Mouse (Mus musculus): Measurements from ENCODE around the gene Asb17.
"Not testable (repeated sequence)": the region's sequence is repeated elsewhere in the genome, so short reads cannot be mapped to it uniquely, and the experiment has no call there.

Gene Asb17

DNA sequence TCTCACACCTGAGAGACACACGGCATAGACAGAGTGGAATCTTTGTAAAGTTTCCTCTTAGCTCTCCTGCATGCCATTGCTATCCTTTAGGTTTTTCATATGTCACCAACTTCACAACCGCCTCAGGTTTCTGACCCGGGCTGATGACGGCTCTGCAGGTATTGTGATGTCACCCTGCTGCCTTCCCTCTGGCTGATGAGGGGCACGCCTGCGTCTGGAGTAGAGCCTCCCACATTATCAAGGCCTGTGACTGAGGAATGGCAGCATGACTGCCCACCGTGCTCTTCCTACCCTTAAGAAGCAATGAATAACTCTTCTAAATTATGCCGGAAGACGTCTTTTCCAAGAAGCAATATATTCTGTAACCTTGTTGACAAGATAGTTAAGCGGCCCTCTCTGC is at the start of gene Asb17:
Gene Asb17 (plus strand): TSS at position 180 of the 400 bp plus-strand sequence.
- no peak for DNase-seq

DNA sequence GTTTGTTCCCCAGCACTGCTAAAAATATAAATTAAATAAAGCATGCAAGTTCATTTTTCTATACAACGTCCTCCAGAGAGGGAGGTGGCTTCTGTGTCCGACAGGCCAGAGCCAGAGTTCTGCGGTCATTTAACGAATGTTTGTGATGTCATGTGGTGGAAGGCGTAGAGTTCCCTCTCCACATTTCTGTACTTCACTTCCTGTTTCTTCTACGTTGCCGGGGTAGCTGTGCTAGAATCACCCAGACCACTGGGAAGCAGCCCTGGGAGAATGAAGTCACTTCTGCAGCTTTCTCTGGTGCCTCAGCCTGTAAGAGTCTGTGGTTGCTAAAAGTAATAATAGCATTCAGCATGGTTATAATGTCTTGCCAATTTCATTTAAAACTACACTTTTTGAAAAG is 46.4 kb upstream of the Asb17 start:
- no peak for DNase-seq

DNA sequence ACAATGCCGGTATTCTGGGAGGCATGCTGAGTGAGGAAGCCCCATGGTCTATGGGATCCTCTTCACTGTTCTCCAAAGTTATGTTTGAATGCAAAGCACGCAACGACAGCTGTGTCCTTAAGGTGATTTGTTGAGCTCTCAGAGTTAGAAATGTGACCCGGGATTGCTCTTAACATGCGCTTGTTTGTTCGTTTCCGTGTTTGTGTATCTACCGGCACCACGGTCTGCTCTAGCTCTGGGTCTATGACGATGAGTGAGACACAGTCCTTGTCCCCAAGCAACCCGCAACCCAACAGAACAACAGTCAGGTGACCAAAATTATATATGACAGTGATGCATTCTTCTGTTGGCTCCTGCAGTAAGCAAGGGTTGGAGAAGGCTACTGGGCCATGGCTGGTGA is 44.4 kb upstream of the Asb17 start:
- DNase-seq, result no peak

DNA sequence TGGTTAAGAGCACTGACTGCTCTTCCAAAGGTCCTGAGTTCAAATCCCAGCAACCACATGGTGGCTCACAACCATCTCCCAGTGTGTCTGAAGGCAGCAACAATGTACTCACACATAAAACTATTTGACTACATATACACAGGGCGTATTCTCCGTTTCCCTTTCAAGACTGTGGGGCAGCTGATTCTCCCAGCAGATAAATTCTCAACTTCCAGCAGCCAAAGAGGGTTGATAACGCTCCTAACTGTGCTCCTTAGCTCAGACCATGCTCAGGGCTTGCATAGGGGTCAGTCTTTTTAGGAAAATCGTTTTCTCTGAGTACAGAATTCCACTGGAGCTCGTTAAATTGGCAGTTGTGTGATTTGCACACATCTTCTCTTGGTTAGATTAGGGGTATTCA is 43.3 kb upstream of the Asb17 start:
- DNase-seq, result no peak

DNA sequence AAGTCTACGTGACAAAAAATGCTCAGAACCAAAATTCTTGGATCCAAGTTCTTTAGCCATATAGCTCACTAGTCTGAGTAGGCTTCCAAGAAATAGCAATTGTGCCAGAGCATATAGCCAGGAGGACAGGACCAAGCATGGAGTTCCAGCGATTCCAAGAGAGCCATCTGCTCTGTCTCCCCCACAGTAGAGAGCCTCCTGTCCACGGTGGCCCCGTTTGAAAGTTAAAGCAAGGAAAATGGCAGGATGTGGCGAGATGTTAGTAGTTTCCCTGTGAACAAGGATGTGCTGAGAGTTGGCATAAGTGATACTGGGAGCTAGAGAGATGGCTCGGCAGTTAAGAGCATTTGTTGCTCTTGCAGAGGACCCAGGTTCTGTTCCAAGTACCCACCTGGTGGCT is 42.5 kb upstream of the Asb17 start:
- DNase-seq, result no peak

DNA sequence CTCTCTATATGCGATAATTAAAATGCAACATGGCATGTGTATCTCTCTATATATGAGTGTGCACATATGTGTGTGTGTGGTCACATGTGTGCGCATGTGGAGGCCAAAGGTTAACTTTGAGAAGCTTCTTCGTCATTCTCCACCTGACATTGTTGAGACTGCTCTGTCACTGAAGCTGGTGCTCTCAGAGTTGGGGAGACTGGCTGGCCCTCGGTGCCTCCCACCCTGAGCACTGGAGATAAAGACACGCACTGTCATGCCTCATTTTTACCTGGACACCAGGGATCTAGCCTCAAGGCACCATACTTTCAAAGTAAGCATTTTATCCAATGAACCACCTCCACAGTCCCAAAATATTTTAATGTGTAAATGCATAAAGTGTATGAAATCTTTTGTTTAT is 41.4 kb upstream of the Asb17 start:
- no peak for DNase-seq

DNA sequence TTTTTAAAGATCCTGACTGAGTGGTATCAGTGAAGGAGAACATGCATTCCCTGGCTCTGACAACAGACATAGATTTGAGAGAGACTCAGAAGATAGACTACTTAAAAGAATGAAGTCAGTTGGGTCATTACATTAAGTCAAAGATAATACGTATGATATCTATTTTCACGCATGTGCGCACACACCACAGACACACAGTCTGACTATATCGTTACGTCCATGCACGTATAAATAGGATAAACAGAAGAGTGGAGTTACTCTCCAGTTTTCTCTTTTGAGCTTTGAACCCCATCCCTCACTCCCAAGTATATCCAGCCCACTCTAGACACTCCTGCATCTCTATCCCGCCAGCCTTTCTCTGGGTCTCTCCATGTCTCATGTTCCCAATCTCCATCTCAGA is 40.0 kb upstream of the Asb17 start:
- DNase-seq, result no peak

DNA sequence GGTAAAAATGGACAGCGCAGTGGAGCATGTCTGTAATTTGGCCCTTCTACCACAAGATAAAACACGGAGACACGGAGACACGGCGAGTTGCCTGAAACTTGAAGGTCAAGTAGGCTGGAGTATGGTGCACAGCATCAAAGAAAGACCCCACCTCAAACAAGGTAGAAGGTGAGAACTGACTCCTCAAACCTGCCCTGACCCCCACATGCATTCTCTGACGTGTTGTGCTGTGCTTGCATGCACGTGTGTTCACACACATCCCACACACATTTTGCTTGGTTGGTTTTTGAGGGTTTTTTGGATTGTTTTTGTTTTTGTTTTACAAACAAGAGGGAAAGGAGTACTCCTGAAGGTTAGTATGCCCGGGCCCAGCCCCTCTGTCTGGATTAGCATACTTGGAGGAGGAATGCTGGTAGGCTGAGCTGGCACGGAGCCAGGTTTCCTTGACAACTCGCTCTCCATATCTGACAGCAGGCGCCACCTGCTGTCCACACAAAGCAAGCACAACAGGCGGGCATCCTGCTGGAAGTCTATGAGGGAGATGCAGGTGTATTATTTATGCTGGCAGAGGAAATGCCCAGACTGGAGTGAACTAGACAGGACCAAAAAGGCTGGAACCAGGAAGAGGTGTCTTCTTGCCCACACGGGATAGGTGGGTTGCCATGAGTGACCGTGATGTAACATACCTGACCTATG is 37.8 kb upstream of the Asb17 start:
- peak; percentile 97 for DNase-seq

DNA sequence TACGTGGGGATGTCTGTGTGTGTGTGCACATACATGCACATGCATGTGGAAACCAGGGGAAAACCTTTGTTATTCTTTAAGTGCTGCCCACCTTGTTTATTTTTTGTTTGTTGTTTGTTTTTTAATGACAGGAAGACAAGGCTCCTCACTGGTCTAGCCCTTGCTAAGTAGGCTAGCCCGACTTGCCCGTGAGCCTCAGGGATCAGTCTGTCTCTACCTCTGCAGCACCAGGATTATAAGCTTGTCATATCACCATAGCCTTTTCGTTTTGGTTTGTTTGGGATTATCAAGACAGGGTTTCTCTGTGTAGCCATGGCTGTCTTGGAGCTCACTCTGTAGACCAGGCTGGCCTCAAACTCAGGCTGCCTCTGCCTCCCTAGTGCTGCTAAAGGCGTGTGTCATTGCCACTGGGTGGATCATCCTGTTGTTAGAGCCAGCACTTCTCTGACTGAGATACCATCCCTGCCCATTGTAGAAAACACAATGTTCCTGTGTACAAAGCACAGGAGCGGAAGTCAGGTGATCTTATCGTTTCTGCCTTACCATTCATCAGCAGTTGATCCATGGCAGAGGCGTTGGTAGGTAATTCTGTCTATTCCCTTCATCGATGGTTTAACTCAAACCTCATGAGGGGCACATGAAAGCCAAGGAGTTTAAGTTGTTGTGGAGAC is 37.1 kb upstream of the Asb17 start:
- DNase-seq, result no peak

DNA sequence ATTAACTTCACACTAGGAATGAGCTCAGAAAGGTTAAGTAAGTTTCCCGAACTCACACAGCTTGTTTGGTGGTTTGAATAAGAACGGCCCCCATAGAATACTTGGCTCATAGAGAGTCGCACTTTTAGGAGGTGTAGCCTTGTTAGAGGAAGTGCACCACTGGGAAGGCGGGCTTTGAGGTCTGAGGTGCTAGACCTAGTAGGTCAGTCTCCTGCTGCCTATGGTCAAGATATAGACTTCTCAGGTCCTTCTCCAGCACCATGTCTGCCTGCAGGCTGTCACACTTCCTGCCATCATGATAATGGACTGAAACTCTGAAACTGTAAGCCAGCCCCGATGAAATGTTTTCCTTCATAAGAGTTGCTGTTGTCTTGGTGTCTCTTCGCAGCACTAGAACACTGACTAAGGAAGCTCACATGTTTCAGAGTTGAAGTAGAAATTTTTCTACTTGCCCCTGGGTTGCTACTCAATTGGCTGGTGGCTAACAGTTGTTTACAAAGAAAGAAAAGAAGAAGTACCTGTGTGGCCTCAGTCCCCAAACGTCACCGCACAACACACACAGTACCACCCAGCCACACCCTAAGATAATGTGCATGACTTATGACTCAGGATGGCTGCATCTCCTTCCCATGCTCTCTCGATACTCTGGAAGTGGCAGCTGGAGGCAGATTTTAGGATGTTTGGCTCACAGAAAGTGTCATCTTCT is 36.4 kb upstream of the Asb17 start:
- DNase-seq, result no peak

DNA sequence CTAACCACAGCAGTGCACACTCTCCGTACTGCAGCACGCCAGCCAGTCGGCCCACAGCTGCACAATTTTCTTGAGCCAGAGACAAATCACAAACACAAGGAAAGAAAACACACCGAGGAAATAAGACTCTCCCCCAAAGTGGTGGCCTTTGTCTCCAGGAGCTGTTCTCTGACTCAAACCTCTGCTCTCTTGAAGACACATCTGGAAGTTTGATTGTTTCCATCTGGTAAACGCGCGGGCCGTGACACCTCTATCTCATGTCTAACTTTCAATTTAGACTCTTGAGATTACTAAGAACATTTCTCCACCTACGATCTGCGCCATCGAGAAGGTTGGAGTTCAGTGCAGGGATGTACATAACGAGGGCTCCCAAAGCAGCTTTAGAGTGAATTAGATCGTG is 35.6 kb upstream of the Asb17 start:
- peak; percentile 50 for DNase-seq

DNA sequence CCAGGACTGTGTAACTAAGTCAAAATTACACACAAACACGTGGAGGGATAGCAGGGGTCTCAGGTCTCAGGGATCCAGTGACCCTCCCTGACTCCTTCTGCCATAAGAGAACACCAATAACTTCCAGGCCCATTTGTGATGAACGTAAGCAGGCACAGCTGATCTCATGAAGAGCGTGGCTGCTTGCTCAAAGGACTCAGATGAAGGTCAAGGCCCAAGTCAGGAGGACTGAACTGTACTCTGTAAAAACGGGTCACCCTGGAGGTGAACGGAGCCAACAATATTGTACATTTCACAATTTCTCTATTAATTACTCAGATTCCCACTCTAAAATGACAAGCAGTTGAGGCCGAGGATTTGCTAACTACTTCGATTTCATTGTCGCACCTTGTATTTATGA is 30.0 kb upstream of the Asb17 start:
- DNase-seq, result no peak

DNA sequence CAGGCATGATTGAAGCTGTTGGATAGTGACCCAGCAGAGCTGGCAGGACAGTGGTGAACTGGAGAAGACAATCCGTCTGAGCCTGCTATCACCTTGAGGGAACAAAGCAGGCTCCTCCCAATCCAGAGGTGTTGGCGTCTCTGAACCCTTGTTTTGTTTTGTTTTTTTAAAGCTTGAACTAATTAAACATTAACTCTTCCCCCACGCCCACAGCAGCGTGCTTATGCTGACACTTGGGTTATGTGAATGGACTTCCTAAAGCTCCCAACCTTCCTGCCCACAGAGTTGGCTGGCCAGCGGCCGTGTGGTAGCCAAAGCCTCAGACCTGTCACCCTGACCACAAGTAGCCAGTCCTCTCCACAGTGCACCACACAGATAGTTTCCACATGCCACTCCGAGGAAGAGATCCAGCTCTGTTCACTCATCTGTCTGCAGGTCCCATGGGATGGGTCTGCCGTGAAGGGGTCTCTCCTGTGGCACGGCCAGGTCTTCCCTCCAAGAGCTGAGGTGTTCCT is 26.6 kb upstream of the Asb17 start:
- no peak for DNase-seq

DNA sequence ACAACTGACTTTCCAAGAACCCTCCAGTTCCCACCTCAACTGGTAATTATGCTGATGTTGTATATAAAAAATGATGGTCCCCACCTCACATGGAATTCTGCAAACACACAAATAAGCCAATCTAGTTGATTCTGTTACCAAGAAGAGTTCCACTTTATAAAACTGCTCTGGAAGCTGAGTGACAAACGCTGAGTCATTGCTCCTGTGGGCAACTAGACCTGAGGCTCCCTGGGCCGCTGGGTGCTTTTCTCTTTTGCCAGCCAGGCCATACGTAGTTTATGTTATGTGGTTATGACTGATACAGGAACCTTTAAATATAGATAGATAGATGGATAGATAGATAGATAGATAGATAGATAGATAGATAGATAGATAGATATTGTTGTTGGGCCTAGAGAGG is 25.3 kb upstream of the Asb17 start:
- no peak for DNase-seq

DNA sequence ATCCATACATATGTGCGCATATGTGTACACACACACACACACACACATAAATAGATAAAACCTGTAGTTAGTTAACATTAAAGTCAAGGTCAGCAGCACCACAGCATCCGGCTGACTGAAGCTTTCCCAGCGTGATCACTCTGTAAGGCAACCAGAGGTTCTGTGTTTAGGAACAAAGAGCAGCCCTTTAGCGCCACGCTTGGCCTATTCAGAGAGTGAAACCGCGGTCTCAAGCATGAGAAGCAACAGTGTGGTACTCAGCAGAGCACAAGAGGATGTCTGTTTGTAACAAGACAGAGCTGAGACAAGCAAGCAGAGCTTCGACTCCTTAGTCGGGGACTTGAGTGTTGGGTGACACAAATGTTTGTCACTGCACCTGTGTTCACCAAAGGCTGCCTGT is 24.6 kb upstream of the Asb17 start:
- DNase-seq, result peak; percentile 33

DNA sequence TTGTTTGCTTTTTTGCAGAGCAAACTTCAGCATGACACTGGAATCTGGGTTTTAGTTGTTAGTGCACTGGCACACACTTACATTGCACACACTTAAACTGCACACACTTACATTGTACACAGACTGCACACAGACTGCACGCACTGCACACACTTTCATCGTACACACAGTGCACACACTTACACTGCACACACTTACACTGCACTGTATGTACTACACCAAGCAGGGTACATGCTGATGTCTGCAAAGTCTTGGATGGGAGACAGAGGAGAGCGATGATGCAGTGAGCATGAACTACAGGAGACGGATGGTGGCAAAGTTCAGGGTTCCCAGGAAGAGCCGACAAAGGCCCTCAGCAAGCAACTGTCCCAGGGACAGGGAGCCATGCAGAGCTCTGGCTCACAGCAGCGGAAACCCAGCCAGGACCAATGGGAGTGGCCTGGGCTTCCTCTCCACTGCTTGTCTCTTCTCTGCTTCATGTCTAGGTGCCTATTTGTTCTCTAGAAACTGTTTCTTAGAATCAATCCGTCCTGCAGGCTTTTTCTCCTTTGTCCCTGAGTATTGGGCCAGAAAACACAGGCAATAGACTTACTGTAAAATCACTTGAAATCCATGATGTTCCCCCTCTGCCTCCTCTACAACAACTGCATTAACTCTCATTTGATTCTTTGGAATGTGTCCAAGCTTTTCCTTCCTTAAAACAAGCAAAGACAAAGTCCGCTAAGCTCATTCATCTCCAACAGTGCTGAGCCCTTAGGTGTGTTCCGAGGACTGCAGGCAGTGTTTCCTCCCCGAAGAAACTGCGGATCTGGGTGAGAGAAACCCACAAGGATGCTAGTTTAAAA is 20.1 kb upstream of the Asb17 start:
- DNase-seq, result no peak

DNA sequence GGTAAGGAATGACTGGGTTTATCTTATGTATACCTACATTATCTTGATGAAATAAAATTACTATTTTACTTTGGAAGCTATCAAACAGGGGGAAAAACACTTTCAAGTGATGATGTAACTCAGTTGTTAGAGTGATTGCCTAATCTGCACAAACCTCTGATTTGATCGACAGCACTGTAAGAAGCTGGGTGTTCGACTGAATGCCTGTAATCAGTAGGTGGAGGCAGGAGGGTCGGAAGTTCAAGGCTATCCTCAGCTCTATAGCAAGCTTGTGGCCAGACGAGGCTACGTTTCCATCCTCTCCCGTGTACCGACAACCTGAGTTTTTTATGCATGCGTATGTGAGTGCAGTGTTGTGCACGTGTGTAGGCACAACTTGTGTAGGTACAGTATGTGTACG is 18.8 kb upstream of the Asb17 start:
- no peak for DNase-seq

DNA sequence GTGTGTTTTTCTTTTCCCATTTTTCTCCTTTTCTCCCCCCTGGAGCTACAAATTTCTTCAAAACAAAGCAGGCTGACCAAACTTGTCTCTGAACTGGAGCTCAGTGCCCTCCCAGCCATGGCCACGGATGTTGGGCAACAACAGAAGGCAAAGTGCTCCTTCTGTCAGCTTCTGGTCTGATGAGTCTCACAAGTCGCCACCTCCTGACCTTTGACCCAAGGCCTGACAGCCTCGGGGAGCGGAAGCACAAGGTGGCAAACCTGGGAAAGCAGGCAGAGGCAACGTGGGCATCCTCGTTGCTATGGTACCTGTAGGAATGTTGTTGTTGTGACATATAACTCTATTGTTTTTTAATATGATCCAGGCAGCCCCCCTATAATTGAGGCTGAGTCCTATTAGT is 17.4 kb upstream of the Asb17 start:
- DNase-seq, result peak; percentile 26

DNA sequence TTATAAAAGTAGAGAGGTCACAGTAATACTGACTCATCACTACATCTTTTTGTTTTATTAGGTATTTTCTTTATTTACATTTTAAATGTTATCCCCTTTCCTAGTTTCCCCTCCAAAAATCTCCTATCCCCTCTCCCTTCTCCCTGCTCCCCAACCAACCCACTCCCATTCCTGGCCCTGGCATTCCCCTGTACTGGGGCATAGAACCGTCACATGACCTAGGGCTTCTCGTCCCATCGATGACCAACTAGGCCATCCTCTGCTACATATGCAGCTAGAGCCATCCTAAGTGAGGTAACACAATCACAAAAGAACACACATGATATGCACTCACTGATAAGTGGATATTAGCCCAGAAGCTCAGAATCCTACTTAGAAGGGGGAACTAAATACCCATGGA is 14.2 kb upstream of the Asb17 start:
- not testable (repeated sequence) for DNase-seq

DNA sequence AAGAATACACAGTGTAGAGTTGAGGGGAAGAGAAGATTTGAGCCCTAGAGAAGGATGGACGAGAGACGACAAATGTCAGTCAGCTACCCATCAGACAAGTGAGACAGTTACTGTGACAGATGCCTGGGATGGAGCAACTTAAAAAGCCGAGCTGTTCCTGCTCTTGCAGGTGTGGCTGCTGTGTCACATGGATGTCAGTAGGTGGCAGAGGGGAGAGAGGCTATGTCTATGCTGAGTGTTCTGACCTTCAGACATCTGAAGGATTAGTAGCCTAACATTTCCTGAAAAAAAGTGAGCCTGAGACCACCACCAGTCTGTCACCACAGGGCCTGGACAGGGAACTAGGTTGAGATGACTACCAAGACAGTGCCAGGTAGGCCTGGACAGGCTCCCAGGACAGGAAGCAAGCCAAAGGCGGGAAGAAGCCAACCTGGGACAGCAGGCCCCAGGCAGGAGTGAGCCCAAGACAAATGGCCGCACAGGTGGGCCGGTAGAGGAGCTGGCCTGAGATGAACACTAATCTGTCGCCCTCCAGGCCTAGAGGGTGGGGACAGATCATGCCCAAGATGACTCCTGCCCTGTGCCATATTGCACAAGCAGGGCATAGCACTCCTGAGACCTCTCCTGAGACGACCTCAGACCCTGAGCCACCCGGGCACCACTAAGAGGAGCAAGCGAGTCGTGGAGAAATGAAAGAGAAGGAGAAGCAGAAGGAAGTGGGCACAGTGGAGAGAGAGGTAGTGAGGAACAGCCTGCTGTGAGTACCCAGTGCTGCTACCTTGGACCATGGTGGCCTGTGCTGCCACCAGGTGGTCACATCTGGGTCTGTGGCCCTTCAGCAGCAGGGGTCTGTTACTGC is 12.8 kb upstream of the Asb17 start:
- peak; percentile 46 for DNase-seq

DNA sequence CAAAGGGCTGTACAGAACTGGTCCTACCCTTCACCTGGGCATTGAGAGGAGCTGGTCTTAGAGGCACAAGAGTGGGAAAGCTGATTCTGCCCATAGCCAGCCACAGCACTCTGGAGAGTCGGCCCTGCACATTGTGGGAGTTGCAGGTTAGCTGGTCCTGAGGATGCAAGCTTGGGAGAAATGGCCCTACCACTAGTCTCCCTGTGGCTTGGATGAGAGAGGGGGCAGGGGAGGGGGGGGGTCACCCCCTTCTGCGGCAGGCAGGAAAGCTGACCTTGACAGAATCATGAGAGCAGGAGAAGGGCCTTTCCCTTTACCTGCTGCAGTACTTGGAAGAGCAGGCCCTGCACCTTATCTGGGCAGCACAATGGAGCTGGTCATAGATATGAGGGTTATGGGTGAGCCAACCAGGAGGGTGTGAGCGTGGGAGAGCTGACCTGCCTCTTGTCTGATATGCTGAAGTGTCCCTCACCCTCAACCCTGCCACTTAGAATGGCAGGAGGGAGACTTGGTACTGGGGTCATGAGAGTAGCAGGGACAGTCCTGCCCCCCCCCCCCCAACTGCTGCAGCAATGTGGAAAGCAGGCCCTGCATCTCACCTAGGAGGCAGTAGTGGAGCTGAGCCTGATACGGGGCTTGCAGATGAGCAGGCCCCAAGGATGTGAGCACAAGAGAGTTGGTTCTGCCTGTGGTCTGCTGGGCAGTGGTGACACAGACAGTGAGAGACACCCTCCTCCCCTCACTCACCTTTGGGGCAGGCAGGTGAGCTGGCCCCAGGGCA is 11.9 kb upstream of the Asb17 start:
- no peak for DNase-seq

DNA sequence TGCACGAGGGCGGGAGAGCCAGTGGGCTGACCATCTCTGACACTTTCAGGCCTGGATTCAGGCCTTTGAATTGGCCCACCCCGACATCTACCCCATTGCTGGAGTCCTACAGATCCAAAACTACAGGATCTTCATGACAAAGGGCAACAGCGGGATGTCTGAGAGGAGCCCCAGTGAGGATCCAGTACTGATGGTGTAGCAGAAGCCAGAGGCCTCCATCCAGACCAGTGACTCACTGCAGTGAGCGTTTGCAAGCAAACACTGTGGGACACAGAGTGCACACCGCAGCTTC is 11.4 kb upstream of the Asb17 start:
- DNase-seq, result no peak

Measured in embryo, embryonic 11 days (tissue).